In the genomic region with DNA sequence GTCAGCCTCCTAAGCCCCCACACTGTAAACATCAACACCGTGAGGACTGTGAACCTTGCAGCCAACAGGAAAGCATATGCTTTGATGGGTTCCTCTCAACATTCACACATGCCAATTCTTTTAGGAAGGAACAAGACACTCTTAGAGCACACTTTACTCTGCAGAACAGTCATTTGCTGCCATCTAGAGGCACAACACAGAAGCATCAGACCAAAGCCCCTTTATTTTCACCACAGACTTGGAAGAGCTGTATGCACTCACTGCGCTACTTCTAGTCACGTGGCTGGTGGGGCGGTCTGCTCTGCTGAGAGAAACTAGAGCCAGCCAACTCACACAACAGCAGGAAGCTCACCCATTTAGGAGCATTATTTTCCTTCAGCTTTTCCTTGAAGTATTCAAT, we compare ENCODE assay signal across 7 mouse cellular contexts. TPM values are rescaled to one million over a fixed set of nuclear protein-coding genes. Genes with fewer than 3 reads are reported as not detected.
DNase-seq lines count a peak whose midpoint lies in the region; ATAC-seq lines count a peak whose summit lies in the region.

No protein-coding gene starts in this region.

- intact Hi-C loops in gastrocnemius, postnatal 14 days (cut with DNase I; ENCODE audit: low total_unique reads): no loop called here

- peak; percentile 54 to 80 for DNase-seq in adrenal gland, adult (ENCODE audit: inconsistent age in 2 of 2, low spot score in 1 of 2)
- peak; percentile 76 for DNase-seq in embryo, embryonic 10 days (ENCODE audit: low spot score)
- peak; percentile 61 for DNase-seq in gastrocnemius, postnatal 14 days
- peak; percentile 34 to 80 for DNase-seq in left cerebral cortex, adult 8-10 months (ENCODE audit: low spot score in 2 of 2)
- peak; percentile 81 for DNase-seq in lung, postnatal 4 days
- DNase-seq in right cerebral cortex, postnatal 14 days: peak; percentile 71

- ATAC-seq in inflammation-experienced regulatory T-cells, adult 6 months: peak; percentile 86

RNA-seq across cellular contexts. Expression of a gene that starts 15.5 kb away (rescaled TPM):
- total RNA-seq in gastrocnemius, postnatal 14 days (2021): 10 to 100 TPM; 16.3 to 18.5 TPM
- 10 to 100 TPM; 62.1 to 92.0 (median 65.6) TPM for polyA plus RNA-seq in inflammation-experienced regulatory T-cells, adult 6 months (2017; shearing (Covaris generic))
- total RNA-seq in left cerebral cortex, adult 8-10 months (2022): 10 to 100 TPM; 24.4 to 26.8 (median 25.6) TPM

RNA-seq across cellular contexts. Expression of a gene that starts 20.0 kb away (rescaled TPM):
- 10 to 100 TPM; 17.4 to 22.6 TPM for total RNA-seq in gastrocnemius, postnatal 14 days (2021)
- polyA plus RNA-seq in inflammation-experienced regulatory T-cells, adult 6 months (2017; shearing (Covaris generic)): 10 to 100 TPM; 27.1 to 41.8 (median 35.0) TPM
- 10 to 100 TPM; 34.3 to 41.5 (median 34.8) TPM for total RNA-seq in left cerebral cortex, adult 8-10 months (2022)

Comparison
In these comparisons a context has a peak if more than half of its experiments do, and no peak if none do; other contexts are left out.
1. Peak in every context shown above with its lines: DNase-seq and ATAC-seq.